Mouse (Mus musculus) heart, postnatal 0 days (tissue): ENCODE data around the gene Drg2.

Experiments used
- CTCF ChIP-seq: IDR thresholded peaks from 2 replicates; pipeline ENCODE4 v1.5.1; 2016; ENCODE audit warnings: antibody characterized with exemption, control low read depth, low read depth
- EP300 ChIP-seq: IDR thresholded peaks from 2 replicates; pipeline ENCODE4 v1.6.1; 2016; ENCODE audit warnings: antibody characterized with exemption, low read depth

DNA sequence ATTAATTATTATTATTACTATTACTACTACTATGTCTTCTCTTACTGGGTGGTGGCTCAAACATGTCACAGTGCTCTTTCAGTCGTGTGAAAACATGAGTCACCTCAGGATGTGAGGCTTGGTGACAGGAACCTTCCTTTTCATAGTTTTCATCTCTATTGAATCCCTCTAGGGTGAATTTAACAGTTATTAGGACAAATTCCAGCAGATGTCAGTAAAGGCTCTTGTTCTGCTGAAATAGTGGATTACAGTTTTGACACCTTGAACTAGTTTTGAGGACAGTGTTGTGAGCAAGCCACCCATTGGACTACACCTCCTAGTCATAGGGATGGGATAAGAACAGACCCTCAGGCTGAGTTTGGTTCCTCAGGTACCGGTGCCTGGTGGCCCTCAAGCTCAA is 41.3 kb downstream of the Drg2 start:
- TF ChIP-seq EP300 = no peak
- TF ChIP-seq CTCF = no peak
